Mouse (Mus musculus): ENCODE measurements around the gene Btnl1. TPM values are rescaled to one million over a fixed set of nuclear protein-coding genes. Genes with fewer than 3 reads are reported as not detected.
A peak's percentile ranks its signal among the peaks of the same experiment; 100 is the strongest.

Btnl1 gene
- polyA plus RNA-seq (2016; fragmentation: Nextera tagmentation; extraction: Ambion mirVana), result not detected in 2 replicates

DNA sequence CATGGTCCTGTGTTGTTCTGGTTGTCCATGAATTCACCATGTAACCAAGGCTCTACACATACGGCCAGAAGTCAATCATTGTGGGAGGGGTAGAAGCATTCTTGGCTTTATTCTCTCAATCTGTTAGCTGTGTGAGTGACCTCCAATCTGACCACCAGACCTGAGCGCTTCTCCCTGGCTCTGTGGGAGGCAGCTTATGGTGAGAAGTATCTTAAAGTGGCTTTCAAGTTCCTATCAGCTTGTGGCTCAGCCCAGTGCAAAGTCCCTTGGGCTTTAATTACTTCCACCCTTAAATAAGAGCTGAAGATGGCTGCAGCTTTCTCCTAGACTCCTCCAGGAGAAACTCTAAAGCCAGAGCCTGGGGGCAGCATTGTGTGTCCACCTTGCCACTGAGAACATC lies at the start of gene Btnl1:
Btnl1 (plus strand) TSS at position 286 of the 400 bp plus-strand sequence.
- no peaks in the 10 kb centered on the region for H3K27me3 ChIP-seq (ENCODE audit: low read depth, poor library complexity, severe bottlenecking)
- no peaks in the 10 kb centered on the region for H3K4me1 ChIP-seq
- 81% methylated on average over 2 of the region's 2 CpGs for WGBS
- no peak within 1 kb of the TSS for H3K4me3 ChIP-seq
- no peak within 1 kb of the TSS for H3K27ac ChIP-seq
- DNase-seq (ENCODE audit: low spot score), result no peak
- H3K36me3 ChIP-seq, result no peaks in the 10 kb centered on the region
- H3K9me3 ChIP-seq (replicated peaks), result no peaks in the 10 kb centered on the region

DNA sequence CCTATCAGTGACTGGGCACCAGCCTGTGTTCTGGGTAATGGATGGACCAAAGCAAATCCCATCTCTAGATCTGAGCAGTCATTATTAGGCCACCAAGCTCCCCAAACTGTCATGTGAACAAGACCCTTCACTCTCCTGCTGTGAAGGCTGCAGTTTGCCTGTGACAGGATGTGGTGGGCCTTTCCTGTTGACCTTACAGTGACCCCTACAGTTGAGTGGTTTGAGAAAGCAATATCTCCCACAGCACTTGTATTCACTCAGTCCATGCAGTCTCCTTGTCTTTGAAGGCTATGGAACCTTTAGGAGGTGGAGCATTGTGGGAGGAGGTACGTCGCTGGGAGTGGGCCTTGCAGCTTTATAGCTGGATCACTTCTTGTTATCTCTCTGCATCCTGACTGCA lies 47.1 kb upstream of the Btnl1 start:
- 59% methylated on average over 2 of the region's 2 CpGs for WGBS
- Histone ChIP-seq H3K36me3 (no peaks in the 10 kb centered on the region), H3K4me3 (no peak overlapping the region), H3K27ac (no peak overlapping the region), H3K9me3 (replicated peaks) (no peaks in the 10 kb centered on the region), H3K4me1 (peaks cover 4% of the 10 kb centered on the region; the same call in 1 of the 2 replicates), H3K27me3 (ENCODE audit: low read depth, poor library complexity, severe bottlenecking) (no peaks in the 10 kb centered on the region)
- no peak for DNase-seq (ENCODE audit: low spot score)

GRCm38 (mm10) chr17:34331200-34331599 lies 45.7 kb upstream of the Btnl1 start:
- WGBS, result 93% methylated on average over 1 of the region's 1 CpGs
- peaks cover 4% of the 10 kb centered on the region; the same call in 1 of the 2 replicates for H3K4me1 ChIP-seq
- no peaks in the 10 kb centered on the region for H3K27me3 ChIP-seq (ENCODE audit: low read depth, poor library complexity, severe bottlenecking)
- H3K4me3 ChIP-seq, result no peak overlapping the region
- H3K27ac ChIP-seq, result no peak overlapping the region
- H3K36me3 ChIP-seq, result no peaks in the 10 kb centered on the region
- H3K9me3 ChIP-seq (replicated peaks), result no peaks in the 10 kb centered on the region
- no peak for DNase-seq (ENCODE audit: low spot score)

DNA sequence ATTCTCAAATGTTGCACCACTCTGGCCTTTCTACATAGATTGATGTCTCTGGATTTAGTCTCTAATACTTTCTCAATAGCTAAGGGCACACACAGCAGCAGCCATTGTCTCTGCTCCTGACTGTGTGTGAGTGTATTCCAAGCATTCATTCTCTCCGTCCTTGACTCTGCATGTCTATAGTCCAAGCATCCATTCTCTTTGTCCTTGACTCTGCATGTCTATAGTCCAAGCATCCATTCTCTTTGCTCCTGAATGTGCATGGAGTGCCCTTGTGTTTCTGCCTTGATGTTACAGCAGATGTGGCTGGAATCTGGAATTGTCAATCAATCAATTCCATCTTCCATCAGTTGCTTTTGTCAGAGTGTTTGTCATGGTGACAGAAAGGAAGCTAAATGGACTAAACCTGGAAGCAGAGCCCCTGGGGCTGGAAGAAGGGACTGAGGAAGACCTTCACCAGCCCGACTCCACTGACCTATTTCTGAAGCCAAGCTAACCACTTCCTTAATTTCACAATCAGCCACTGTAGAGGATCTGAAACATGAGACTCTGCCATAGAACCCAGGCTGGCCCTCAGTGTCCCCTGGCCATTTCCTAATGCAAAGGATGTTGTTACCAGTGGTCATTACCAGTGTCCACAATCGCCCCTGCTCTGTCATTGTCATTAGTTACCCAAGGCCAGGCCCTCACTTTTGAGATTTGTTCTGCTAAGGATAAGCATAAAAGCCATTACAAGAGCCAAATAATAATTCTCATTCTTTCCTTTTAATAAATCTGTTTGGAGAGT lies 36.1 kb upstream of the Btnl1 start:
- no peak overlapping the region for H3K4me3 ChIP-seq
- no peaks in the 10 kb centered on the region for H3K9me3 ChIP-seq (replicated peaks)
- WGBS, result 76% methylated on average over 3 of the region's 3 CpGs
- no peaks in the 10 kb centered on the region for H3K36me3 ChIP-seq
- no peak overlapping the region for H3K27ac ChIP-seq
- no peak for DNase-seq (ENCODE audit: low spot score)
- no peaks in the 10 kb centered on the region for H3K27me3 ChIP-seq (ENCODE audit: low read depth, poor library complexity, severe bottlenecking)
- H3K4me1 ChIP-seq, result no peaks in the 10 kb centered on the region

DNA sequence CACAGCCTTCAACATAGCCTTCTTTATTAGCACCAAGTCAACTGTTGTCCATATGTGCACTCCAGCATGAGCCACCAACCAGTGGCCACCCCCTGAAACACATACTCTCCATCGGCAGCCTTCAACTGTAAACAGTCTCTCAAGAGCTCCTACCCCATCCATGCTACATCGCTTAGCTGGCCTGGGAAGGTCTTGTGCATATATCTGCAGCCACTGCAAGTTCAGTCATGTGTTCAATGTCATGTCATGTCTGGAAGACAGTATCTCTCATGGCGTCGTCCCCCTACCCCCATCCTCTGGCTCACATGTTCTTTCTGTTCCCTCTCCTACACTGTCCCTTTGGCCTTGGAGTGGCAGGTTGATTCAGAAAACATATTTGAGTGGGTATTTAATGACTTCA lies 32.0 kb upstream of the Btnl1 start:
- Histone ChIP-seq H3K4me1 (no peaks in the 10 kb centered on the region), H3K36me3 (no peaks in the 10 kb centered on the region), H3K9me3 (replicated peaks) (no peaks in the 10 kb centered on the region), H3K4me3 (no peak overlapping the region), H3K27me3 (ENCODE audit: low read depth, poor library complexity, severe bottlenecking) (no peaks in the 10 kb centered on the region), H3K27ac (no peak overlapping the region)
- DNase-seq (ENCODE audit: low spot score), result no peak
- 92% methylated on average over 4 of the region's 4 CpGs for WGBS

DNA sequence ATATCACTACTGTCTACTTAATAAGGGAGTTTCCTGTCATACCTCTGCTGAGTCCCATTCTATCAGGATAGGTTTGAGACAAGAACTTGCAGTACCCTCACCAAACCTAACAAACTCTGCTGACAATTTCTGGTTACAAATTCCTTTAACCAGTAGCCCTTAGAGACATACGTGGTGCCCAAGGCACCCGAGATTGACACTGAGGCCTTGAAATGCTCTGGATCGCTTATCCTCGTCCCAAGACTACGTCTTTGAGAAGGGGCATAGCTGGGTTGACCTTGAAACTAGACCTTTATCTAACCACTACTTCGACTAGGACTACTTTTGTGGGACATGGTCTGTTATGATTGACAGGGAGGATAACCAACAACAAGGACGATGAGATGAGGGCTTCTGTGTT lies 31.4 kb upstream of the Btnl1 start:
- Histone ChIP-seq H3K4me3 (no peak overlapping the region), H3K9me3 (replicated peaks) (no peaks in the 10 kb centered on the region), H3K27me3 (ENCODE audit: low read depth, poor library complexity, severe bottlenecking) (no peaks in the 10 kb centered on the region; the same call in 1 of the 2 replicates), H3K36me3 (no peaks in the 10 kb centered on the region), H3K4me1 (no peaks in the 10 kb centered on the region), H3K27ac (no peak overlapping the region)
- WGBS, result 90% methylated on average over 7 of the region's 7 CpGs
- DNase-seq (ENCODE audit: low spot score), result no peak

GRCm38 (mm10) chr17:34346041-34346440 lies 30.9 kb upstream of the Btnl1 start:
- no peaks in the 10 kb centered on the region for H3K9me3 ChIP-seq (replicated peaks)
- H3K36me3 ChIP-seq, result no peaks in the 10 kb centered on the region
- no peak overlapping the region for H3K4me3 ChIP-seq
- no peak for DNase-seq (ENCODE audit: low spot score)
- WGBS, result 76% methylated on average over 3 of the region's 3 CpGs
- no peak overlapping the region for H3K27ac ChIP-seq
- no peaks in the 10 kb centered on the region; the same call in 1 of the 2 replicates for H3K27me3 ChIP-seq (ENCODE audit: low read depth, poor library complexity, severe bottlenecking)
- no peaks in the 10 kb centered on the region for H3K4me1 ChIP-seq

- 78% methylated on average over 6 of the region's 6 CpGs for WGBS
- no peak for DNase-seq (ENCODE audit: low spot score)
- no peaks in the 10 kb centered on the region for H3K4me1 ChIP-seq
Observed at GRCm38 (mm10) chr17:34347606-34348308, 29.2 kb upstream of the Btnl1 start.

DNA sequence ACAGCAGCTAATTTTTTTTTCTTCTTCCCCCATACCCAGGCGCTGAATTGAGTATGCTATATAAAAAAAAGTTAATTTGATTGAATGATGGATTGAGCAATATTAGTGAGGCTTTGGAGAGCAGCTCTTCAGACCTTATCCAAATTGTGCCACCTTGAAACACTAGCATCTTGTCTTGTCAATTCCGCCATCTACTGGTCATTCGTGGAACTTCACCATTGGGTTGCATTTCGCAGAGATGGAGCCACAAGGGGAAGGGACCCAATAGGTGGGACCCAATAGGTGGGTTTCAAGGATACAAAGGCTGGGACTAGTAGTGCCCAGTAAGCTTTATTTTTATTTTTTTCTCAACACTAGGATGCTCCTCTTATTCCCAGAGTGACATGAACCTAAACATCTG lies 27.5 kb upstream of the Btnl1 start:
- H3K4me1 ChIP-seq, result no peaks in the 10 kb centered on the region
- H3K4me3 ChIP-seq, result no peak overlapping the region
- no peaks in the 10 kb centered on the region; the same call in 1 of the 2 replicates for H3K27me3 ChIP-seq (ENCODE audit: low read depth, poor library complexity, severe bottlenecking)
- 3% methylated on average over 4 of the region's 4 CpGs for WGBS
- H3K36me3 ChIP-seq, result no peaks in the 10 kb centered on the region
- H3K9me3 ChIP-seq (replicated peaks), result no peaks in the 10 kb centered on the region
- peak; percentile 81 for DNase-seq (ENCODE audit: low spot score)
- no peak overlapping the region for H3K27ac ChIP-seq

More at GRCm38 (mm10) chr17:34347606-34348308, 29.2 kb upstream of the Btnl1 start:
- Histone ChIP-seq H3K36me3 (no peaks in the 10 kb centered on the region), H3K4me3 (no peak overlapping the region), H3K27me3 (ENCODE audit: low read depth, poor library complexity, severe bottlenecking) (no peaks in the 10 kb centered on the region; the same call in 1 of the 2 replicates), H3K9me3 (replicated peaks) (no peaks in the 10 kb centered on the region), H3K27ac (no peak overlapping the region)

DNA sequence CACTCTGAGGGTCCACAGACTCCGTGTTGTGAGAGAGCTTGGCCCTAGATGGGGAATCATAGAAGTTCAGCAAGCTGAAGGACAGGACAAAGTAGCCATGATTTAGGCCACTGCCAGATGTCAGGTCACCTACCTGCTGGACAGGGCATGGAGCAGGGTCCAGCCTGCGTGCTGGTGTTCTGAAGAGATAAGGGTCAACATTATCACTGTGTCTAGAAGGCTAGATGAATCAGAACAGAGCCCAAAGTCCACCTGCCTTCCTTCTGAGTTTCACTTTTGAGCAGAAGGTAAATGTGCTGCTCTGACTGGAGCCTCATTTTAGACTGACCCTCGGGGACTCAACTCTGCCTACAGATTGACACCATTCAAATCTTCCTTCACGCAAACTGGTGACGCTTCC lies 22.4 kb upstream of the Btnl1 start, which contains the start of gene Btnl2:
Btnl2 (plus strand) TSS at position 284 of the 400 bp plus-strand sequence.
- Histone ChIP-seq H3K4me1 (no peaks in the 10 kb centered on the region), H3K36me3 (no peaks in the 10 kb centered on the region), H3K9me3 (replicated peaks) (no peaks in the 10 kb centered on the region), H3K27ac (no peak within 1 kb of the TSS), H3K4me3 (no peak within 1 kb of the TSS), H3K27me3 (ENCODE audit: low read depth, poor library complexity, severe bottlenecking) (no peaks in the 10 kb centered on the region; the same call in 1 of the 2 replicates)
- WGBS, result 93% methylated on average over 5 of the region's 5 CpGs
- DNase-seq (ENCODE audit: low spot score), result no peak

DNA sequence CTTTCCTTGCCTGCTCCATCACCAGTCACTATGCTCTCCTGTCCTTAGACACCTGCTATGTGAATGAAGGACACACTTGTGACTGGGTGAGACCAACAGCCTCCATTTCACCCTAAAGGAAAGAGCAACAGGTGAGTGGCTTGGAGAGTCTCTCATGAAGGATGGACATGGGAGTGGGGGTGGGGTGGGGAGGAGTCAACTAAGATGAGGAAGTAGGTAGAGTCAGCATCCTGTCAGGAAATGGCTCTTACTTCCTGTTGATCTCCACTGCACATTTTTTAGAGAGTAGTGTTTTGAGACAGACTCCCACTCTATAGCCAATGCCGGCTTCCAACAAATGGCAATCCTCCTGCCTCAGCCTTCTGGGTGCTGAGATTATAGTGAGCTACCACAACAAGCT lies 22.0 kb upstream of the Btnl1 start:
- WGBS, result 88% methylated on average over 1 of the region's 1 CpGs
- H3K4me3 ChIP-seq, result no peak overlapping the region
- H3K36me3 ChIP-seq, result no peaks in the 10 kb centered on the region
- no peaks in the 10 kb centered on the region for H3K4me1 ChIP-seq
- H3K9me3 ChIP-seq (replicated peaks), result no peaks in the 10 kb centered on the region
- no peaks in the 10 kb centered on the region; the same call in 1 of the 2 replicates for H3K27me3 ChIP-seq (ENCODE audit: low read depth, poor library complexity, severe bottlenecking)
- no peak for DNase-seq (ENCODE audit: low spot score)
- H3K27ac ChIP-seq, result no peak overlapping the region

- DNase-seq (ENCODE audit: low spot score), result no peak
- Histone ChIP-seq H3K4me3 (no peak overlapping the region), H3K9me3 (replicated peaks) (no peaks in the 10 kb centered on the region), H3K36me3 (no peaks in the 10 kb centered on the region), H3K4me1 (no peaks in the 10 kb centered on the region), H3K27ac (no peak overlapping the region), H3K27me3 (ENCODE audit: low read depth, poor library complexity, severe bottlenecking) (no peaks in the 10 kb centered on the region)
- WGBS, result 86% methylated on average over 15 of the region's 15 CpGs
Observed at GRCm38 (mm10) chr17:34362954-34363546, 13.9 kb upstream of the Btnl1 start.
